Mouse (Mus musculus): ENCODE data around the gene Rbx1.

- TF ChIP-seq EP300 (IDR thresholded peaks at IDR 0.05; ENCODE audit: low read depth) (no peak), CTCF (IDR thresholded peaks at IDR 0.05; ENCODE audit: low read depth) (no peak)
These were observed 51.9 kb downstream of the Rbx1 start for GRCm38 (mm10) chr15:81518031-81518430.

All from liver, embryonic 14.5 days (tissue).